Mouse (Mus musculus) layer of hippocampus, postnatal 14 days (tissue): ENCODE results near the gene Sorbs1. TPM values are rescaled to one million over a fixed set of nuclear protein-coding genes. Genes with fewer than 3 reads are reported as not detected.

Source experiments
- DNase-seq, 2 experiments: peaks; one replicate each; pipeline ENCODE4 v3.0.0; 2021 to 2022; ENCODE audit warnings: low spot score in 2 of 2, mixed read lengths in 1 of 2
- total RNA-seq, 2 experiments: library from RNA; stranded (reverse); gene quantifications; 2 replicates each; pipeline ENCODE4 v1.2.3; 2021

Gene Sorbs1
- total RNA-seq, 2 experiments from 2014 or later, result 182 to 186 TPM

- no peak for DNase-seq
These were observed 103.1 kb downstream of the Sorbs1 start for GRCm38 (mm10) chr19:40410511-40410910.

GRCm38 (mm10) chr19:40410109-40410508, 103.5 kb downstream of the Sorbs1 start:
- no peak for DNase-seq

- DNase-seq, result no peak
These were observed 104.0 kb downstream of the Sorbs1 start for GRCm38 (mm10) chr19:40409500-40410035.

- DNase-seq, result no peak
These were observed 106.4 kb downstream of the Sorbs1 start for GRCm38 (mm10) chr19:40407186-40407585.

- no peak for DNase-seq
These were observed 106.9 kb downstream of the Sorbs1 start for GRCm38 (mm10) chr19:40406661-40407060.

GRCm38 (mm10) chr19:40405808-40406207, 107.8 kb downstream of the Sorbs1 start:
- DNase-seq, result no peak

GRCm38 (mm10) chr19:40404582-40404981, 109.0 kb downstream of the Sorbs1 start:
- no peak for DNase-seq

- no peak for DNase-seq
These were observed 109.6 kb downstream of the Sorbs1 start for GRCm38 (mm10) chr19:40403999-40404398.

- no peak for DNase-seq
These were observed 111.2 kb downstream of the Sorbs1 start for GRCm38 (mm10) chr19:40402155-40402963.

GRCm38 (mm10) chr19:40401213-40401612, 112.4 kb downstream of the Sorbs1 start:
- DNase-seq, result no peak

GRCm38 (mm10) chr19:40400426-40401030, 113.1 kb downstream of the Sorbs1 start:
- DNase-seq, result no peak

GRCm38 (mm10) chr19:40395757-40396661, 117.6 kb downstream of the Sorbs1 start:
- peak in 1 of 2 experiments; percentile 51 for DNase-seq

GRCm38 (mm10) chr19:40395321-40395695, 118.3 kb downstream of the Sorbs1 start:
- DNase-seq, result no peak

GRCm38 (mm10) chr19:40394555-40395320, 118.8 kb downstream of the Sorbs1 start:
- DNase-seq, result no peak

GRCm38 (mm10) chr19:40392795-40393392, 120.7 kb downstream of the Sorbs1 start:
- no peak for DNase-seq

- peak; percentile 86 to 89 for DNase-seq
These were observed 122.1 kb downstream of the Sorbs1 start for GRCm38 (mm10) chr19:40391469-40391868.

- DNase-seq, result no peak
These were observed 126.7 kb downstream of the Sorbs1 start for GRCm38 (mm10) chr19:40386916-40387315.

GRCm38 (mm10) chr19:40385334-40385733, 128.2 kb downstream of the Sorbs1 start:
- DNase-seq, result no peak

GRCm38 (mm10) chr19:40383931-40384330, 129.6 kb downstream of the Sorbs1 start:
- no peak for DNase-seq

GRCm38 (mm10) chr19:40380656-40381055, 132.9 kb downstream of the Sorbs1 start:
- DNase-seq, result no peak
